Comparison of ENCODE assay signal across 8 mouse cellular contexts in genomic region chr9:31253311-31253734, GRCm38 (mm10). TPM values are rescaled to one million over a fixed set of nuclear protein-coding genes. Genes with fewer than 3 reads are reported as not detected.
DNase-seq lines count a peak whose midpoint lies in the region; ATAC-seq and TF ChIP-seq lines count a peak whose summit lies in the region.

No protein-coding gene starts in this region.

- H3K4me1 ChIP-seq in forebrain, embryonic 11.5 days (replicated peaks; ENCODE audit: control insufficient read depth, insufficient read depth, low read length) = no peaks in the 10 kb centered on the region
- no peaks in the 10 kb centered on the region for H3K4me1 ChIP-seq in forebrain, embryonic 16.5 days (replicated peaks; ENCODE audit: control insufficient read depth, insufficient read depth, low read length)
- H3K4me1 ChIP-seq in liver, embryonic 11.5 days (replicated peaks; ENCODE audit: control insufficient read depth, insufficient read depth, low read length) = peaks cover 29% of the 10 kb centered on the region
- no peaks in the 10 kb centered on the region for H3K4me1 ChIP-seq in midbrain, postnatal 0 days (ENCODE audit: insufficient read depth, low read length)

- no peaks in the 10 kb centered on the region for H3K27me3 ChIP-seq in forebrain, embryonic 11.5 days (ENCODE audit: control insufficient read depth, insufficient read depth, low read length)
- no peaks in the 10 kb centered on the region for H3K27me3 ChIP-seq in forebrain, embryonic 16.5 days (replicated peaks; ENCODE audit: control insufficient read depth, insufficient read depth, low read length)
- H3K27me3 ChIP-seq in liver, embryonic 11.5 days (replicated peaks; ENCODE audit: control insufficient read depth, insufficient read depth, low read length) = no peaks in the 10 kb centered on the region
- H3K27me3 ChIP-seq in midbrain, postnatal 0 days (ENCODE audit: insufficient read depth, low read length) = no peaks in the 10 kb centered on the region

- H3K9me3 ChIP-seq in forebrain, embryonic 11.5 days (ENCODE audit: control insufficient read depth, low read length) = no peaks in the 10 kb centered on the region
- H3K9me3 ChIP-seq in forebrain, embryonic 16.5 days (ENCODE audit: control insufficient read depth, low read length) = no peaks in the 10 kb centered on the region
- H3K9me3 ChIP-seq in liver, embryonic 11.5 days (ENCODE audit: control insufficient read depth, low read length) = no peaks in the 10 kb centered on the region
- no peaks in the 10 kb centered on the region for H3K9me3 ChIP-seq in midbrain, postnatal 0 days (ENCODE audit: low read length)

- 75% methylated on average over 10 of the region's 10 CpGs for WGBS in forebrain, embryonic 11.5 days
- WGBS in forebrain, embryonic 16.5 days = 70% methylated on average over 10 of the region's 10 CpGs
- 24% methylated on average over 10 of the region's 10 CpGs for WGBS in liver, embryonic 11.5 days
- 63% methylated on average over 10 of the region's 10 CpGs for WGBS in midbrain, postnatal 0 days

- H3K4me2 ChIP-seq in forebrain, embryonic 11.5 days (ENCODE audit: low read depth, low read length, severe bottlenecking) = peak overlapping the region; percentile 19; the same call in 1 of the 2 replicates
- no peak overlapping the region for H3K4me2 ChIP-seq in forebrain, embryonic 16.5 days (ENCODE audit: low read length)
- H3K4me2 ChIP-seq in liver, embryonic 11.5 days = peak overlapping the region; percentile 59
- no peak overlapping the region for H3K4me2 ChIP-seq in midbrain, postnatal 0 days (ENCODE audit: low read depth, low read length, poor library complexity, severe bottlenecking)

- intact Hi-C loops in heart, postnatal 14 days (cut with DNase I) = loop anchor here (5.0 kb wide), 1 partner anchor 41 kb away; the partner anchor contains the start of gene Aplp2

- no peak overlapping the region for H3K27ac ChIP-seq in forebrain, embryonic 11.5 days (ENCODE audit: low read depth, low read length)
- H3K27ac ChIP-seq in forebrain, embryonic 16.5 days (ENCODE audit: low read length) = no peak overlapping the region
- H3K27ac ChIP-seq in liver, embryonic 11.5 days (ENCODE audit: low read depth, low read length) = peak overlapping the region; percentile 73
- no peak overlapping the region for H3K27ac ChIP-seq in midbrain, postnatal 0 days (ENCODE audit: low read depth, low read length)

- no peak for TF ChIP-seq CTCF in midbrain, postnatal 0 days (IDR thresholded peaks at IDR 0.05)

- no peak for ATAC-seq in forebrain, embryonic 11.5 days (replicated peaks; ENCODE audit: low FRiP score)
- no peak for ATAC-seq in forebrain, embryonic 16.5 days
- 0 out of 2 replicates have a peak, but pooled peaks have one; percentile 22 for ATAC-seq in liver, embryonic 11.5 days (replicated peaks; ENCODE audit: low FRiP score)
- no peak for ATAC-seq in inflammation-experienced regulatory T-cells, adult 6 months
- ATAC-seq in midbrain, postnatal 0 days (ENCODE audit: low FRiP score) = no peak

- no peak for DNase-seq in forebrain, embryonic 11.5 days (ENCODE audit: low spot score)
- DNase-seq in embryo, embryonic 11 days = peak; percentile 37
- DNase-seq in heart, postnatal 14 days = peak; percentile 46 to 67
- peak; percentile 54 for DNase-seq in liver, embryonic 11.5 days (ENCODE audit: low spot score)
- DNase-seq in spleen, postnatal 4 days (ENCODE audit: low spot score in 2 of 2) = peak; percentile 40 to 74
- DNase-seq in midbrain, postnatal 0 days (ENCODE audit: low spot score) = no peak

- H3K4me3 ChIP-seq in forebrain, embryonic 11.5 days (ENCODE audit: low read depth, low read length) = no peak overlapping the region
- H3K4me3 ChIP-seq in forebrain, embryonic 16.5 days (replicated peaks; ENCODE audit: low read length) = no peak overlapping the region
- H3K4me3 ChIP-seq in liver, embryonic 11.5 days (ENCODE audit: low read depth, low read length) = peak overlapping the region; percentile 20; the same call in 1 of the 2 replicates
- H3K4me3 ChIP-seq in midbrain, postnatal 0 days (ENCODE audit: low read depth, low read length) = no peak overlapping the region

- H3K36me3 ChIP-seq in forebrain, embryonic 11.5 days (ENCODE audit: control insufficient read depth, insufficient read depth, low read length) = no peaks in the 10 kb centered on the region
- no peaks in the 10 kb centered on the region for H3K36me3 ChIP-seq in forebrain, embryonic 16.5 days (ENCODE audit: control insufficient read depth, insufficient read depth)
- no peaks in the 10 kb centered on the region for H3K36me3 ChIP-seq in liver, embryonic 11.5 days (ENCODE audit: control insufficient read depth, insufficient read depth, low read length)
- no peaks in the 10 kb centered on the region for H3K36me3 ChIP-seq in midbrain, postnatal 0 days (ENCODE audit: insufficient read depth, low read length)

- H3K9ac ChIP-seq in forebrain, embryonic 11.5 days (ENCODE audit: low read length) = no peak overlapping the region
- H3K9ac ChIP-seq in forebrain, embryonic 16.5 days (replicated peaks; ENCODE audit: low read depth, low read length) = no peak overlapping the region
- peak overlapping the region; percentile 53 for H3K9ac ChIP-seq in liver, embryonic 11.5 days (ENCODE audit: low read depth, low read length)
- H3K9ac ChIP-seq in midbrain, postnatal 0 days (replicated peaks; ENCODE audit: low read length, poor library complexity, severe bottlenecking) = no peak overlapping the region

RNA-seq across cellular contexts. Expression of gene Prdm10, which starts 27.0 kb away (rescaled TPM):
- 10.1 and 10.4 TPM in 2 replicates for polyA plus RNA-seq in forebrain, embryonic 11.5 days (2014; fragmentation: Nextera tagmentation; extraction: Ambion mirVana)
- polyA plus RNA-seq in forebrain, embryonic 16.5 days (2015; fragmentation: Nextera tagmentation; extraction: Ambion mirVana) = 9.8 and 12.1 TPM in 2 replicates
- total RNA-seq in heart, postnatal 14 days (2021) = 1 to 10 TPM; 5.4 to 5.5 TPM
- polyA plus RNA-seq in liver, embryonic 11.5 days (2014; fragmentation: Nextera tagmentation; extraction: Ambion mirVana) = 5.7 and 6.5 TPM in 2 replicates
- 1 to 10 TPM; 7.7 to 9.0 (median 8.5) TPM for polyA plus RNA-seq in inflammation-experienced regulatory T-cells, adult 6 months (2017; shearing (Covaris generic))
- total RNA-seq in midbrain, postnatal 0 days (2014; rRNA removed) = 14.8 and 17.3 TPM in 2 replicates
- 4.6 and 5.0 TPM in 2 replicates for polyA plus RNA-seq in midbrain, postnatal 0 days (2015; fragmentation: Nextera tagmentation; extraction: Ambion mirVana)

RNA-seq across cellular contexts. Expression of gene Aplp2, which starts 41.7 kb away (rescaled TPM):
- 209 and 217 TPM in 2 replicates for polyA plus RNA-seq in forebrain, embryonic 11.5 days (2014; fragmentation: Nextera tagmentation; extraction: Ambion mirVana)
- polyA plus RNA-seq in forebrain, embryonic 16.5 days (2015; fragmentation: Nextera tagmentation; extraction: Ambion mirVana) = 275 and 276 TPM in 2 replicates
- total RNA-seq in heart, postnatal 14 days (2021) = 100 to 1,000 TPM; 304 to 309 TPM
- 256 and 297 TPM in 2 replicates for polyA plus RNA-seq in liver, embryonic 11.5 days (2014; fragmentation: Nextera tagmentation; extraction: Ambion mirVana)
- 100 to 1,000 TPM in 1 of 3 experiments, 10 to 100 TPM in 2; 65.4 to 108 (median 70.8) TPM for polyA plus RNA-seq in inflammation-experienced regulatory T-cells, adult 6 months (2017; shearing (Covaris generic))
- total RNA-seq in midbrain, postnatal 0 days (2014; rRNA removed) = 379 and 425 TPM in 2 replicates
- 406 and 441 TPM in 2 replicates for polyA plus RNA-seq in midbrain, postnatal 0 days (2015; fragmentation: Nextera tagmentation; extraction: Ambion mirVana)

Comparison
In these comparisons a context has a peak if more than half of its experiments do, and no peak if none do; other contexts are left out.
1. H3K4me2 ChIP-seq: peak in forebrain, embryonic 11.5 days (single experiment) and liver, embryonic 11.5 days (single experiment); none in forebrain, embryonic 16.5 days (single experiment) and midbrain, postnatal 0 days (single experiment).
2. DNase-seq: peak in embryo, embryonic 11 days (single experiment), heart, postnatal 14 days (2 of 2), liver, embryonic 11.5 days (single experiment) and spleen, postnatal 4 days (2 of 2); none in forebrain, embryonic 11.5 days (single experiment) and midbrain, postnatal 0 days (single experiment).